Mouse (Mus musculus): ENCODE results near the gene Nme6. TPM values are rescaled to one million over a fixed set of nuclear protein-coding genes. Genes with fewer than 3 reads are reported as not detected.

The Nme6 gene
- polyA plus RNA-seq, 3 experiments from 2014 or later, result 6.7 to 16.6 (median 9.4) TPM

- ATAC-seq, result peak; percentile 96
These were observed 42.5 kb downstream of the Nme6 start, which contains the start of gene Cdc25a for GRCm38 (mm10) chr9:109874797-109875691. Cdc25a (plus strand) TSS chr9:109875579.

- peak; percentile 26 for ATAC-seq
These were observed 43.4 kb downstream of the Nme6 start for GRCm38 (mm10) chr9:109875695-109876601.

GRCm38 (mm10) chr9:109876756-109877155, 44.2 kb downstream of the Nme6 start:
- no peak for ATAC-seq

- no peak for ATAC-seq
These were observed 45.1 kb downstream of the Nme6 start for GRCm38 (mm10) chr9:109877666-109878065.

GRCm38 (mm10) chr9:109879305-109879704, 46.8 kb downstream of the Nme6 start:
- ATAC-seq, result no peak

- ATAC-seq, result no peak
These were observed 53.7 kb downstream of the Nme6 start for GRCm38 (mm10) chr9:109886259-109886658.

- ATAC-seq, result no peak
These were observed 54.8 kb downstream of the Nme6 start for GRCm38 (mm10) chr9:109887321-109887720.

GRCm38 (mm10) chr9:109891501-109891900, 59.0 kb downstream of the Nme6 start:
- no peak for ATAC-seq

Other genes starting within 250 kb of the Nme6 start
- gene Fbxw24, start 206.7 kb upstream of the Nme6 start, polyA plus RNA-seq (2017; shearing (Covaris generic)), result not detected
- gene Fbxw25, start 168.1 kb upstream of the Nme6 start, polyA plus RNA-seq (2017; shearing (Covaris generic)), result not detected
- not detected for gene Fbxw18, start 130.0 kb upstream of the Nme6 start, polyA plus RNA-seq (2017; shearing (Covaris generic))
- not detected for gene Fbxw26, start 86.7 kb upstream of the Nme6 start, polyA plus RNA-seq (2017; shearing (Covaris generic))
- not detected for gene Fbxw27, start 42.1 kb upstream of the Nme6 start, polyA plus RNA-seq (2017; shearing (Covaris generic))
- not detected for gene Spink8, start 20.5 kb upstream of the Nme6 start, polyA plus RNA-seq (2017; shearing (Covaris generic))
- gene Camp, start 16.9 kb downstream of the Nme6 start, polyA plus RNA-seq (2017; shearing (Covaris generic)), result 1 to 10 TPM in 1 of 3 experiments, not detected in 2; 1.5 TPM
- 10 to 100 TPM in 1 of 3 experiments, 1 to 10 TPM in 2; 6.2 to 10.2 (median 8.1) TPM for gene Cdc25a, start 42.8 kb downstream of the Nme6 start, polyA plus RNA-seq (2017; shearing (Covaris generic))
- gene Map4, start 98.7 kb downstream of the Nme6 start, polyA plus RNA-seq (2017; shearing (Covaris generic)), result 10 to 100 TPM; 32.9 to 44.2 (median 35.5) TPM

All from inflammation-experienced regulatory T-cells, adult 6 months (primary cell).